Mouse (Mus musculus): Measurements from ENCODE around the gene Olfr470. TPM values are rescaled to one million over a fixed set of nuclear protein-coding genes. Genes with fewer than 3 reads are reported as not detected.

Olfr470 gene
- not detected in 2 replicates for polyA plus RNA-seq (2012; rRNA removed; ENCODE audit: low replicate concordance)

GRCm38 (mm10) chr7:107847390-107847789 is at the start of gene Olfr470:
TSS of gene Olfr470 (minus strand) at chr7:107847490.

DNA sequence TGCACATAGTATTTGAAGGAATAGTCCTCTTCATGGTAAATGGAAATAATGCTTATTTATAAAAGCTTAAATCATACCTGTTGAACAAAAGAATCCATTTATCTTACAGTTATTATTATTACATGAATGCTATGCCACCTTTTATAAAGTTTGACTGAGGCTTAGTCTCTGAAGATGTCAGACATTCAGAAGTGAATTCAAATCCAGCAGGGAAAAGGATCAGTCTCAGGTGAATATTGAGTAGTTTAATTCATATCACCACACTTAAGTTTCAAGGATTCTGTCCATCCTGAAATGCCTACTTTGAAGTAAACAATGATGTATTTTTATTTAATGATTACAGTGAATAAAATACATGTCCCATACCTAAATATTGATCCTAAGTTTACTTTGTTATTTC is 21.8 kb downstream of the Olfr470 start, which contains the start of gene Olfr469:
Gene Olfr469 (minus strand): TSS at position 101 of the 400 bp plus-strand sequence.

GRCm38 (mm10) chr7:107811963-107812362 is 35.3 kb downstream of the Olfr470 start, which contains the start of gene Olfr467:
TSS of gene Olfr467 (plus strand) at chr7:107812263.

DNA sequence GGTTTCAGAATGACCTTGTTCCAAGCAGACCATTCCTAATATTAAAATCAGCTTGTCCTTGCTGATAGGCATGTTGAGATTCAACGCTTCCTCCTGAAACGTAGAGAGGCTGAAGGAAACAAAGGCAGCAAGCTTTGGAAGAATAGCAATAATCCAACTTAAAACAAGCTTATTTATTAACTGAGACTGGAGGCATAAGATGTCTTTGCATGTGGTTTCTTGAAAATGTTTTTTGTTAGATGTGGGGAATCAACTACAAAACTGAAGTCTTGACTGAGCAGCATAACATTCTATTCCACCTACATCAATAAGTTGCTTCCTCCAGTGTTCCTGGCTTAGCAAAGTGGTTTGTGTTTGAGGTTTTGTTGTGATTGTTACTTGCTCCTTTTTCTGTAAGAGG is 46.2 kb downstream of the Olfr470 start, which contains the start of gene Ovch2:
Gene Ovch2 (minus strand): TSS at position 101 of the 400 bp plus-strand sequence.

Other genes with a start within 250 kb of the Olfr470 start
- gene 5330417H12Rik, start 222.3 kb downstream of the Olfr470 start, polyA plus RNA-seq (2012; rRNA removed; ENCODE audit: low replicate concordance), result not detected in 2 replicates
- gene Cyb5r2, start 89.5 kb downstream of the Olfr470 start, polyA plus RNA-seq (2012; rRNA removed; ENCODE audit: low replicate concordance), result 0.04 TPM in 1 of 2 replicates, not detected in the other
- 0.06 TPM in 1 of 2 replicates, not detected in the other for gene Ovch2, start 46.3 kb downstream of the Olfr470 start, polyA plus RNA-seq (2012; rRNA removed; ENCODE audit: low replicate concordance)
- not detected in 2 replicates for gene Olfr467, start 35.2 kb downstream of the Olfr470 start, polyA plus RNA-seq (2012; rRNA removed; ENCODE audit: low replicate concordance)
- gene Olfr469, start 21.9 kb downstream of the Olfr470 start, polyA plus RNA-seq (2012; rRNA removed; ENCODE audit: low replicate concordance), result not detected in 2 replicates
- not detected in 2 replicates for gene Olfr472, start 50.4 kb upstream of the Olfr470 start, polyA plus RNA-seq (2012; rRNA removed; ENCODE audit: low replicate concordance)
- not detected in 2 replicates for gene Olfr473, start 83.0 kb upstream of the Olfr470 start, polyA plus RNA-seq (2012; rRNA removed; ENCODE audit: low replicate concordance)
- not detected in 2 replicates for gene Olfr474, start 107.2 kb upstream of the Olfr470 start, polyA plus RNA-seq (2012; rRNA removed; ENCODE audit: low replicate concordance)
- gene Olfr476, start 117.3 kb upstream of the Olfr470 start, polyA plus RNA-seq (2012; rRNA removed; ENCODE audit: low replicate concordance), result not detected in 2 replicates
- gene Olfr477, start 139.2 kb upstream of the Olfr470 start, polyA plus RNA-seq (2012; rRNA removed; ENCODE audit: low replicate concordance), result not detected in 2 replicates
- gene Olfr478, start 186.5 kb upstream of the Olfr470 start, polyA plus RNA-seq (2012; rRNA removed; ENCODE audit: low replicate concordance), result not detected in 2 replicates
- gene Olfr479, start 203.2 kb upstream of the Olfr470 start, polyA plus RNA-seq (2012; rRNA removed; ENCODE audit: low replicate concordance), result not detected in 2 replicates
- not detected in 2 replicates for gene Olfr480, start 219.9 kb upstream of the Olfr470 start, polyA plus RNA-seq (2012; rRNA removed; ENCODE audit: low replicate concordance)
- gene Olfr481, start 232.4 kb upstream of the Olfr470 start, polyA plus RNA-seq (2012; rRNA removed; ENCODE audit: low replicate concordance), result not detected in 2 replicates

Measured in mammary gland, adult 2 months (tissue).